Mouse (Mus musculus) adipose tissue, adult 10 weeks (tissue): ENCODE measurements around the gene Siva1. TPM values are rescaled to one million over a fixed set of nuclear protein-coding genes. Genes with fewer than 3 reads are reported as not detected.

ENCODE experiments used
- polyA plus RNA-seq: library from polyadenylated mRNA; stranded (reverse); fragments of 350-450 nt; fragmentation: Illumina TruSeq; extraction: RNeasy Lipid Tissue Mini Kit (QIAGEN cat#74804); gene quantifications from one replicate; pipeline ENCODE4 v1.2.3, GENCODE M21; 2014; ENCODE audit warnings: low read depth, low replicate concordance

Gene Siva1
- polyA plus RNA-seq = 23.4 TPM

DNA sequence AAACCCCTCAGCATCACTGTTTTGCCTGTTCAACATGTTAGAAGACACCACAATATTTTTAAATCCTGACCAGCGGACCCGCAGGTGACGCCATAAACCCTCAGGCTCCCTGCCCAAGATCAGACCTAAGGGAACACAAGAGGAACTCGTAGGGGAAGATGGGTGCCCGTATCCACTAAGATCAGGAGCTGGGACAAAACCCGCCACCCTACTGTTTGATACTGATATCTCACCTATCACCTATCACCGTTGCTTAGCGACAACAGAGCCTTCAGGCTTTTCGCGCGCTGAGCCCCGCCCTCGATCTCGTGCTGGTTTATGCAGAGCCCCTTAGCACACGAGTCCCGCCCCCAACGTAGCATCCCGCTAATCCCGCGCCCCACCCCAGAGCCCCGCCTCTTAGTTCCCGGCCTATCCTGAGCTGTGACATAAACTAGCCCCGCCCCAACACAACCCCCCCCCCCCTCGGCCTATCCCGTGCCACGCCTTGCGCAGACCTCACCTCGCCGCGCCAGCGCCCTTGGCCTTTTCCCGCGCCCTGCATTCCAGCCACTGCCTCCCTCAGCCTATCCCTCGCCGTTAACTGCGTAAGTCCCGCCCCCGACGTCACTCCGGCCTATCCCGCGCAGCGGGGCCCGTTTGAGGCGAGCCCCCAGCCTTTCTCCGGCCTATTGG lies at the start of gene Siva1:
TSS of gene Siva1 (plus strand) at position 500 of the 675 bp plus-strand sequence.

DNA sequence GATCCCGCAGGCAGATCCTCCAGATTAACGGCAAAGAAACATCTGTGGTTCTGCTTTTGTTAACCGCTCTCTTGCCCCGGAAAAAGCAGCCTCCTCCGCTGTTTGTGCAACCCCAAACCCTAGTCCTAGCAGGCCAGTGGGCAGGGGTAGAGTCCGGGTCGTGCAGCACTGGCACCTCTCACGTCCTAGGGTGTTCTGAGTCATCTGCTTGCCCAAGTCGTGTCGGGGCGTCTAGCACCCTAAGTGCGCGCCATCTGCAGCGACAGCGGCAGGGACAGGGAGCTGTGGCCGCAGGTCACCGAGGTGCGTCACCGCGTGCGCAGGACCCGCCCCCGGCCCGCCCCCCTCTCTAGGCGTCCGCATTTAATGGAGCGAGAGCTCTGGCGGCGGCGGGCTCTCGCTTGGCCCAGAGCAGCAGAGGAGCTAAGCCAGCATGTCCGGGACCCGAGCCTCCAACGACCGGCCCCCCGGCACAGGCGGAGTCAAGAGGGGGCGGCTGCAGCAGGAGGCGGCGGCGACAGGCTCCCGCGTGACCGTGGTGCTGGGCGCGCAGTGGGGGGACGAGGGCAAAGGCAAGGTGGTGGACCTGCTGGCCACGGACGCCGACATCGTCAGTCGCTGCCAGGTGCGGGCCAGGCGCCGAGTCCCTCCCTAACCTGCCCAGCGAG lies 24.7 kb upstream of the Siva1 start, which contains the start of gene Adssl1:
TSS of gene Adssl1 (plus strand) at position 360 of the 668 bp plus-strand sequence.

DNA sequence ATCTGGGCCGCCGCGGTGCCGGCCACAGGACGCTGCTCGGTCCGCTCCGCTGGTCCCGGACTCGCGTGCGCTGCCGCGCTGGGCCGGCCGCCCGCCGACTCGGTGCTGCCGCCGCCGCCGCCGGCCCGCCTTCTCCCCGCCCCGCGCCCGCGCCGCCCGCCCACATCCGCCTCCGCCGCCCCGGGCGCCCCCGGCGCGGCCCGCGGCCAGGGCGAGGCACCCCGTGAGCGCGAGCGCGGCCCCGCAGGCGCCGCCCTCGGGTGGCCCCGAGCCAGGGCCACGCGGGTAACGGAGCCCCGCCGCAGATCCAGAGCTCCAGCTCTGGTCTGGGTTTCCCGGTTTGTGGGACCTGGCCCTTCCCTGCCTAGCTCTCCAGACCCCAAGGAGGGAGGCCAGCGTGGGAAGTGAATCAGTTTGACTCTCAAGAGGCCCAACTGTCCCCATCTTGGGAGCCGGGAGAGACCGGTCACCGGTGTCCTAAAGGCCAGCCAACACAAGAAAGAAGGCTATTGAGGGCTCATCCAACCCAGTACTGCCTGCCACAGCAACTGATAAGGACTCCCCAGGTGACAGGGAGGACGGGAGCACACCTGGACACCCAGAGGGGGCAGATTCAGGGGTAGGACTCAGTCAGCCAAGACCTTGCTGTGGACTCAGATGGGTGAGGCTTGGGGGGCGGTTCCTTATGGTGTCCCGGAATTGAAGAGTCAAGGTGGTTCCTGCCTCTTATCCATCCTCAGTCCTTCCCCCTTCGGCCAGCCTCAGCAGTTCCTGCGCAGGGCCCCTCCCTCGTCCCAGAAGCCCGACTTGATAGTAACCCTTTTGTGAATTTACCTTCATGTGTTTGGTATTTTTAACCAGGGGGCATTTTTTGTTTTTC lies 29.9 kb downstream of the Siva1 start, which contains the start of gene Akt1:
TSS of gene Akt1 (minus strand) at position 753 of the 880 bp plus-strand sequence.

DNA sequence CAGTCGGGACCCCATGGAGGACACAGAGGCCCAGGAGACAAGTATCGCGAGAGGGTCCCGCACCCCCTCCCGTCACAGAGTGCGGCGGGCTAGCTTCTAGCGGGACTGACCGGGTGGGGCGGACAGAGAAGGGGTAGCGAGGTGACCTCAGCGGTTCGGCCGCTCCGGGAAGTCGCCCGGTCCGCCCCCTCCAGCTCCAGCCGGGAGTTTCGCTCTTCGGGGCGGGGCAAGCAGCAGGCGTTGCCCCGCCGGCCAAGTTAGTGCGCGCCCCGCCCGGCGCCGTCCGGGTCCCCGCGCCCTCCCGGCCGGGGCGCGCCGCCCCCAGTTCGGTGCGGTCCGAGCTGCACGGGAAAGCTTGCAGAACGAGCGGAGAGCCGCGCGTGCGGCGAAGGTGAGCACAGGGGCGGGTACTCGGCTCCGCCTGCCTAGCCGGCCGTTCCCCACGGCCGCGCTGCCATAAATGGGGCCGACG lies 34.1 kb downstream of the Siva1 start, which contains the start of gene Zbtb42:
TSS of gene Zbtb42 (plus strand) at position 274 of the 472 bp plus-strand sequence.

Other genes starting within 250 kb of the Siva1 start
- 65.5 TPM for gene A530016L24Rik, start 155.2 kb upstream of the Siva1 start, polyA plus RNA-seq
- not detected for gene Tmem179, start 127.9 kb upstream of the Siva1 start, polyA plus RNA-seq
- 25.2 TPM for gene Inf2, start 55.9 kb upstream of the Siva1 start, polyA plus RNA-seq
- gene Adssl1, start 24.6 kb upstream of the Siva1 start, polyA plus RNA-seq = 7.7 TPM
- gene Akt1, start 30.2 kb downstream of the Siva1 start, polyA plus RNA-seq = 87.7 TPM
- gene Zbtb42, start 34.1 kb downstream of the Siva1 start, polyA plus RNA-seq = 5.8 TPM
- gene Cep170b, start 75.8 kb downstream of the Siva1 start, polyA plus RNA-seq = 34.5 TPM
- gene Pld4, start 116.0 kb downstream of the Siva1 start, polyA plus RNA-seq = 35.6 TPM
- gene Ahnak2, start 158.0 kb downstream of the Siva1 start, polyA plus RNA-seq = 6.4 TPM
- 8.9 TPM for gene Clba1, start 164.3 kb downstream of the Siva1 start, polyA plus RNA-seq
- 10.8 TPM for gene Cdca4, start 184.7 kb downstream of the Siva1 start, polyA plus RNA-seq
- 2.7 TPM for gene Gpr132, start 223.5 kb downstream of the Siva1 start, polyA plus RNA-seq